Mouse (Mus musculus): ENCODE measurements around the gene Olfr341. TPM values are rescaled to one million over a fixed set of nuclear protein-coding genes. Genes with fewer than 3 reads are reported as not detected.

Gene Olfr341
- not detected in 2 replicates for polyA plus RNA-seq (2012; ENCODE audit: low replicate concordance)

GRCm38 (mm10) chr2:36482368-36482767 is at the start of gene Olfr341:
TSS of gene Olfr341 (minus strand) at chr2:36482468.

GRCm38 (mm10) chr2:36524698-36525097 is 42.4 kb upstream of the Olfr341 start, which contains the start of gene Olfr342:
TSS of gene Olfr342 (plus strand) at chr2:36524998.

DNA sequence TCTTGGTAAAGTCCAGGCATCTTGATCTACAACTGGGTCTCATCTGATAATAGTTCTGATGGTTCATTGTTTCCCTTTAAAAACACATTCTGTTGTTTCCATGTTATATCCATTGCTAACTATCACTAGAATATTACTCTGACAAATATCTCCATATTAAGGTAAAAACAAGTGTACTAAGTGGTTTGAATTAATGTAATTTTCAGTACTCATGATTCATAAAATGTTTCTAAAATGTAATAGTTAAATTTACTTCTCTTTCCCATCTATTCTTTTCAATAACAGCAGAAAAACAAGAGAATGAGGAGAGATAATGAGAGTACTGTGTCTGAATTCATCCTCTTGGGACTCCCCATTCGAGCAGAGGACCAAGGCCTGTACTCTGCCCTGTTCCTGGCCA is 30.0 kb downstream of the Olfr341 start, which contains the start of gene Olfr340:
Olfr340 (plus strand) TSS at position 301 of the 400 bp plus-strand sequence.

Other genes with a start within 250 kb of the Olfr341 start
- not detected in 2 replicates for gene Olfr338, start 108.9 kb downstream of the Olfr341 start, polyA plus RNA-seq (2012; ENCODE audit: low replicate concordance)
- not detected in 2 replicates for gene Olfr339, start 63.5 kb downstream of the Olfr341 start, polyA plus RNA-seq (2012; ENCODE audit: low replicate concordance)
- not detected in 2 replicates for gene Olfr340, start 29.9 kb downstream of the Olfr341 start, polyA plus RNA-seq (2012; ENCODE audit: low replicate concordance)
- gene Olfr342, start 42.5 kb upstream of the Olfr341 start, polyA plus RNA-seq (2012; ENCODE audit: low replicate concordance), result not detected in 2 replicates
- gene Olfr344, start 84.2 kb upstream of the Olfr341 start, polyA plus RNA-seq (2012; ENCODE audit: low replicate concordance), result not detected in 2 replicates
- not detected in 2 replicates for gene Olfr345, start 157.6 kb upstream of the Olfr341 start, polyA plus RNA-seq (2012; ENCODE audit: low replicate concordance)
- not detected in 2 replicates for gene Olfr346, start 203.3 kb upstream of the Olfr341 start, polyA plus RNA-seq (2012; ENCODE audit: low replicate concordance)
- not detected in 2 replicates for gene Olfr347, start 249.4 kb upstream of the Olfr341 start, polyA plus RNA-seq (2012; ENCODE audit: low replicate concordance)